Mouse (Mus musculus) CH12.LX (cell line): ENCODE results near the gene Epha2.

Source experiments
- CTCF ChIP-seq, 2 experiments: IDR thresholded peaks in 1 of 2; conservative IDR thresholded peaks in 1 of 2; 2 replicates each; pipeline ENCODE4 v1.5.1; 2011 to 2012; ENCODE audit warnings: low read depth in 2 of 2, low read length in 2 of 2, improper control_type of control experiment in 1 of 2, inconsistent platforms in 1 of 2, mild to moderate bottlenecking in 1 of 2, moderate library complexity in 1 of 2
- EP300 ChIP-seq: IDR thresholded peaks from 2 replicates; pipeline ENCODE4 v1.6.1; 2011; ENCODE audit warnings: low read length, improper control_type of control experiment
- HCFC1 ChIP-seq: IDR thresholded peaks from 2 replicates; pipeline ENCODE4 v1.6.1; 2012; ENCODE audit warnings: low read depth, mild to moderate bottlenecking, inconsistent platforms, low read length, improper control_type of control experiment
- MAFK ChIP-seq: IDR thresholded peaks from 2 replicates; pipeline ENCODE4 v1.6.1; 2011; ENCODE audit warnings: low read length, improper control_type of control experiment; ENCODE audit not compliant: insufficient replicate concordance
- POLR2A ChIP-seq: IDR thresholded peaks from 2 replicates; pipeline ENCODE4 v1.6.1; 2011; ENCODE audit warnings: low read depth, mild to moderate bottlenecking, improper control_type of control experiment, low read length
- RCOR1 ChIP-seq: conservative IDR thresholded peaks from 2 replicates; pipeline ENCODE4 v1.6.1; 2012; ENCODE audit warnings: low read depth, mild to moderate bottlenecking, inconsistent platforms, low read length, improper control_type of control experiment
- SMC3 ChIP-seq: IDR thresholded peaks from 2 replicates; pipeline ENCODE4 v1.6.1; 2011; ENCODE audit warnings: low read depth, low read length, improper control_type of control experiment
- USF1 ChIP-seq: IDR thresholded peaks from 2 replicates; pipeline ENCODE4 v1.6.1; 2014; ENCODE audit warnings: low read depth, mild to moderate bottlenecking, inconsistent platforms, low read length, improper control_type of control experiment
- USF2 ChIP-seq: conservative IDR thresholded peaks from 2 replicates; pipeline ENCODE4 v1.6.1; 2011; ENCODE audit warnings: low read depth, low read length, improper control_type of control experiment
- ZC3H11A ChIP-seq: IDR thresholded peaks from 2 replicates; pipeline ENCODE4 v1.6.1; 2012; ENCODE audit warnings: low read depth, mild to moderate bottlenecking, inconsistent platforms, low read length, improper control_type of control experiment
- ZMIZ1 ChIP-seq: IDR thresholded peaks from 2 replicates; pipeline ENCODE4 v1.6.1; 2012; ENCODE audit warnings: low read depth, mild to moderate bottlenecking, inconsistent platforms, low read length, improper control_type of control experiment
- ZNF384 ChIP-seq: IDR thresholded peaks from 2 replicates; pipeline ENCODE4 v1.6.1; 2012; ENCODE audit warnings: low read depth, low read length, improper control_type of control experiment, inconsistent platforms

DNA sequence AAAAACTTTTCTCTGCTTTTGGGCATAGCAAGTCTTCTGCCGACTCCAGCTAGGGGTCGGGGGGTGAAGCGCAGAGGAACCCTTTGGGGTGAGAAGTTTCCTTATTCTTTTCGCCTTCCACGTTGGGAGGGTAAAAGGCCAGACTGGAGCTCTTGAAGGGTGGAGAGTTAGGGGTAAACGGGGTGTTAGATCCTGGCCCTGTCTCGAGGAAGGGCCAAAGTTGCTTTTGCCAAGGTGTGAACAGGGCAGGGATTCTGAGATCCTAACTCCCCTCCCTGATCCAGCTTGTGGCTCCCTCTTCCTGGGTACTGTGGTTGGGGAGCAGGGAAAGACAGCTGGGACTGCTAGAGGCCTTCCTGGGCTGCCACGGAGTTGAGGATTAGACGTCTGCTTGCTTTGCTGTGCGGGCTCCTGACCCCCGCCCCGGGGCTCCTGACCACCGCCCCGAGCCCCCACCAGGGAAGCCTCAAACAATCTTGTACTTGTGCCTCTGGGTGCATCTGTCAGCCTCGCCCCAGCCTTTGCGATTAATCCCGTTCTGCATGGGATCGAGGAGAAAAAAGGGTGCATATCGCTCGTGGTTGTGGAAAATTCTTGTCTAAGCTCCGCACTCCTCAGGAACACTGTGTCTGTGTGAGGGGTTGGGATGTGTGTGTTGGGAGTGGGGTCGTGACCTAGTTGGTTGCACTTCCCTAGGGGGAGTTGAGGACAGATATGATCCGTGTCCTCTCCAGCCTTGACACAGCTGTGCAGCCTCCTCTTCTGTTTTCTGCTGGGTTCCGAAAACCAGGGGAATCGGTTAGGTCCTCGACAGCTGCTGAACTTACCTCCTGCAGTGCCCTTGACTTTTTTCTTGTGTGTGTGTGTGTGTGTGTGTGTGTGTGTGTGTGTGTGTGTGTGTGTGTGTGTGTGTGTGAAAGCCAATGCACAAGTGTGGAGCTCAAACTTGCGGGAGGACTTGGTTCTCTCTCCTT is 1.7 kb downstream of the Epha2 start:
- no peak for TF ChIP-seq ZC3H11A
- no peak for TF ChIP-seq ZNF384
- TF ChIP-seq HCFC1: no peak
- no peak for TF ChIP-seq POLR2A
- TF ChIP-seq USF1: no peak
- TF ChIP-seq CTCF (conservative IDR thresholded peaks at IDR 0.05 in 1 of 2, IDR thresholded peaks at IDR 0.05 in 1 of 2; ENCODE audit: low read depth in 2 of 2, low read length in 2 of 2): no peak
- no peak for TF ChIP-seq USF2
- no peak for TF ChIP-seq EP300
- no peak for TF ChIP-seq ZMIZ1
- TF ChIP-seq RCOR1: no peak
- no peak for TF ChIP-seq SMC3
- TF ChIP-seq MAFK: no peak
